Mouse (Mus musculus): ENCODE results near the gene Stox2.

- TF ChIP-seq POLR2A (IDR thresholded peaks at IDR 0.05; ENCODE audit: low read depth, low read length) (no peak), CTCF (conservative IDR thresholded peaks at IDR 0.05; ENCODE audit: insufficient read depth, insufficient read length, low read depth, low read length) (no peak)
Observed at GRCm38 (mm10) chr8:47487231-47487630, 41.1 kb upstream of the Stox2 start.
